Mouse (Mus musculus) c-Kit-positive CD71-negative TER-119-negative erythroid progenitor cells, embryonic 14.5 days (primary cell): Measurements from ENCODE around the gene Hist1h2ba.

Source experiments
- DNase-seq: peaks from one replicate; pipeline ENCODE4 v3.0.0-alpha.2; 2013; ENCODE audit warnings: low read depth

Gene Hist1h2ba

DNA sequence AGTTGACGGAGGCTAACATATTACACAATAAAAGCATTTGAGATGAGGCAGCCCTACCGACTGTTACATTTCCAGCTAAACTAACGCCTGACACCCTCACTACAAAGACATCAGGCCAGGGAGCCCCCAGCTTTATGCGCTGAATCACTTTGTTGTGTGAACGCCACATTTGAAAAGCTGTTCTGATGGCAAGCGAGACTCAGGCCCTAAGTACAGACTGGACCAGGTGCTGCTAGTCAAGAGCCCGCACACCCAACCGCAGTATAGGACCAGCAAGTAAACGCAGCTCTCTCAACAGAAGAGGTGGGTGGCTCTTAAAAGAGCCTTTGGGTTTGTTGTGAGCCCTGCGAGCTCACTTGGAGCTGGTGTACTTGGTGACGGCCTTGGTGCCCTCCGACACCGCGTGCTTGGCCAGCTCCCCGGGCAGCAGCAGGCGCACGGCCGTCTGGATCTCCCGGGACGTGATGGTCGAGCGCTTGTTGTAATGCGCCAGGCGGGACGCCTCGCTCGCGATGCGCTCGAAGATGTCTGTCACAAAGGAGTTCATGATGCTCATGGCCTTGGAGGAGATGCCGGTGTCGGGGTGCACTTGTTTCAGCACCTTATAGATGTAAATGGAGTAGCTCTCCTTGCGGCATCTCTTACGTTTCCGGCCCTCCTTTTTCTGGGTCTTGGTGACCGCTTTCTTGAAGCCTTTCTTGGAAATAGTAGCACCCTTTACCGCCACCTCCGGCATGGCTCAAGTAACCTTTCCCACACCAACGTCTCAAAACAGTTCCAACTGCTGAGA, at the start of gene Hist1h2ba:
Gene Hist1h2ba, minus strand, starts transcription at position 736 of the 790 bp plus-strand sequence.
- DNase-seq, result no peak

DNA sequence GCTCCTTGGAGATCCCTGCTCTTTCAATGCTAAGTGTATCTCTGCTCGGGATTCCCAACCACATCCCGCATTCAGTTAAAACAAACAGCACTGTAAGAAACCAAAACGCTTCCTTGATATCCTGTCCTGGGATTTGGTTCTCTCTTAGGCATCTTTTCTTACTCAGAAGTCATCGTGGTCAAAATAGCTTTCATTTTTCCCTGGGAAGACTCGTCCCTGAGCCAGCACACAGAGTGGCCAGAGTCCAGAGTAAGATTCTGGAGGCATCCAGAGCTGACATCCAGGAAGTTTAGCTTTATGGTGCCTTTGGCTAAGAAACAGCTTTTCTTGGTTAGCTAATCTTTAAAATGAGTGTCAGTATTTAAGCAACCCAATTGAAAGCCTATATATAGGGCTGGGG, 38.3 kb upstream of the Hist1h2ba start:
- no peak for DNase-seq

DNA sequence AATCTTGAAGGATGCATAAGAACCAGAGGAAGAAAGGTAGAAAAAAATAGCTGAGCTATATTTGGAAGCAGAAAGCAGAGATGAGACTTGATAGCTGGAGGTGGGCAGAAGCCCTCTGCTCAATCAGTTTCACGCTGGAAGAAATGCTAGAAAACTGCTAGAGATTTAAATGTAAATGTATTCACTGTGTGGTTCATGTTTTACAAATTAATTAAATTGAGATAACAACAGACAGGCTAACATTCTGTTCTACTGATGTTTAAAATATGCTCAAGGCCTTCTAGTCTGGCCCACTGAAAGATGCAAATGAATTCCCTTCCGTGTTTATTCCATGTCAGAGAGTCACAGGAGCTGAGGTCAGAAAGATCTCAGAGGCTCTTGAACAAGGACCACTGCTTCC, 37.9 kb upstream of the Hist1h2ba start:
- DNase-seq, result no peak

DNA sequence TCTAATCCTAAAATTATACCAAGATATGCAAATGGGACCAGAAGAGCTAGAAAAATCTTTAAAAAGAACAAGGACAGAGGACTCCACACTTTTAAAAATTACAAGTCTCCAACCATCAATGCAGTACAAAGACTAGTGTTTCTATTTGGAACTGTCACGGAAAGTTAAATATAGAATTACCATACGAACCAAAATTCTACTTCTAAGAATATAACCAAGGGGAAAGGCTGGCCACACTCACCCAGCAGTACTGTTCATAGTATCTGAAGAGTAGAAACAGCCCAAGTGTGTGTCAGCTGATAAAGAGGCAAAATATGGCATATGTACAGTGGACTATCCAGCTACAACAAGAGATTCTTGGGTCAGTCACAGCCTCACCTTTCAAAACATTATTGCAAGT, 31.0 kb upstream of the Hist1h2ba start:
- DNase-seq, result no peak

DNA sequence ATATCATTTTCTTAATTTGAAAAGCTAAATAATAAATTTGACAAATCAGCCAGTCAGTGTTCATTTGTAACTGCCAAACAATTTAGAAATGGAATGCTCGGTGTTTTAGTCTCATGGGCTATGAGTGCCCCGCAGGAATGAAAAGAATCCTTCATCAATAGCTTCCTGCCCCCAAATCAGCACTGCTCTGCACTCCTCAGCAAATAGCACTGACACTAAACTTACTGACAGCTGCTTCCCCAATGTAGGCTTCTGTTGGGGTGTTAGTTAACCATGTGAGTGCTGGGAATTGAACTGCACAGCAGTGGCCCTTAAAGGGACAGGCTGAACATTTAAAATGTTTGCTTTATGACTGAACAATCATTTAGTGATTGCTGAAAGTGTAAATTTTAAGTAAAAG, 25.8 kb upstream of the Hist1h2ba start:
- DNase-seq, result no peak

DNA sequence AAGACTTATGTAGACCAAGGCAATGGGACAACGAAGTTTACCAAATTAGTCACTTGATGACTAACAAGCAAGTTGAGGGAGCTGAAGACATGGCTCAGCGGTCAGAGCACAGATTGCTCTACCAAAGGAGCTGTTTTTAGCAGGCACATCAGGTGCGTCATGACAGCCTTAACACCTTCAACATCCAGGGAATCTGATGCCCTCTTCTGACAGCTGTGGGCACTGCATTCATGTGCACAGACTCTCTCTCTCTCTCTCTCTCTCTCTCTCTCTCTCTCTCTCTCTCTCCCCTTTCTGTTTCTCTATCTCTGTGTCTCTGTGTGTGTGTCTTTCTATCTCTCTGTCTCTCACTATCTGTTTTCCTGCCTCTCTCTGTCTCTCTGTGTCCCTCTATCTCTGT, 17.0 kb upstream of the Hist1h2ba start:
- DNase-seq, result peak; percentile 7

DNA sequence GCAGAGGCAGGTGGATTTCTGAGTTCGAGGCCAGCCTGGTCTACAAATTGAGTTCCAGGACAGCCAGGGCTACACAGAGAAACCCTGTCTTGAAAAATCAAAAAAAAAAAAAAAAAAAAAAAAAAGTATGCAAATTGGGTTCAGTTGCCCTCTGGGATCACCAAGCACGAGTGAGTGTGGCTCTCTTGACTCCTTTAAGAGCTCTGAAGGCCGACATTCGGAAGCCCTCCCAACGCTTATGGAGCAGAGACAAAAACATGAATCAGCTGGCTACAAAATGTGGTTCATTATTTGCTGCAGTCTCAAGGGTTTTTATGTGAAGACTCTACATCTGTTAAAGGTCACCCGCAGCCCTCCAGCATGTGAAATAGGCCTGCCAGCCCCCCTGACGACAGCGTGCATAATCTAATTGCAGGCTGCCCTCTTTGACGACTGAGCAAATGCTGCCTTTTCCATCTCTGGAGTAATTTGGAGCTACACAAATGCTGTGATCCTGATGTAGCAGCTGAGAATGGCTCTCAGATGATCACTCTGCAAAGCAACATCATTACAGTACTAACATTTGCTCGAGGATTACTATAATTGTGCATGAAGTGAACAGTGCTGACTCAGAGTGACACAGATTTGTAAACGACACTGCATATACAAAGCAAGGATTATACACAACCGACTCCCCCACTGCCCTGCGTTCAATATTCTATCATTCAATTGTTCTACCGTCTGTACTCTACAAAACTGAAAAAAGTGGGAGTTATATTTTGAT, 15.7 kb upstream of the Hist1h2ba start:
- DNase-seq, result no peak

DNA sequence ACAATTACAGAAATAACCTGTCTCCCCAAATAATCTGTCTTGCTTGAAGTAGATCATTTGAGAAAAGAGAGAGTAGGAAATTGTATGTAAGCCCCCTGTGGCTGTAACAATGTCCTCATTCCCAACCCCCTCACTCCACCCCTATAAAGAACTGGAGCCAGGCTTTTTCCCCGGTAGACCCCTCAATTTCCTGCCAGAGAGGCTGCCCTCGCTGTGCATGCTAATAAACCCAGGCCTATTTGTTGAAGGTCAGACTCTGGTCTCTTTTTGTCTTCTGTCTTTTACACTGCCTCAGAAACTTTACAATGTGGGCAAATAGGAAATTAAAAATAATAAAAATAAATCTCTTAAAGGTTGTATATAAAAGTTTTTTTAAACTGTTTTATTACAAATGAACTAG, 12.3 kb upstream of the Hist1h2ba start:
- DNase-seq, result no peak

DNA sequence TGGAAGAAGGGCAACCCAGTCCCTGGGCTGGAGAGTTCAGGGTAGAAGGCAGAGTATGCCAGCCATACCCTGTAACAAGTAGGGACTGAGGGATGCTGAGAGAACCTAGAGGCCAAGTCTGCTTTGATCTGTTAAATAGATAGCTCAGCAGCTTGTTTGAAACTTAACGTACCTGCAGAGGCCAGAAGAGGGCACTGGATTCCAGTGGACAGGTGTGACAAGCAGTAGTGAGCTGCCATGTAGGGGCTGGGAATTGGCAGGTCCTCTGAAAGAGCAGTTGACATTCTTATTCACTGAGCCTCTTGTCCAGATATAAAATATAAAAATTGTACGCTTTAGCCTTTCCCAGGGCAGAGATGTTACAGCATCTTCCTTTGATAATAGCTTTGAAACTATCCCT, 8.9 kb upstream of the Hist1h2ba start:
- no peak for DNase-seq

DNA sequence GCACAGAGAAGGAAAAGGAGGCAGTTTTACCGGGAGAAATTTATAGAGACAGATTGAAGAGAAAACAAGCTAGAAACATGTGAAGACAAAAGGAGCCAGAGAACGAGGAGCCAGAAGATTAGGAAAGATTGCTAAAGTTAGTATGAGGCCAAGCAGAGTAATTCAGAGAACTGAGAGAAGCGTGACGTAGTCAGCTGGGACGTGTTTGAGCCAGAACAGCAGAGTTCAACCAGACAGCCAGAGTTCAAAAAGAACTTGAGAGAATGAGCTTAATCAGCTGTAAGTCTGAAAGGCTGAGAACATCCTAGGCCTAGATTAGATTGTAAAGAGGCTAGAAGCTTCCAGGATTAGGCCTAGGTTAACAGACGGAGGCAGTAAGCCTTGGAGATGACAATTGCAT, 6.3 kb upstream of the Hist1h2ba start:
- DNase-seq, result no peak

DNA sequence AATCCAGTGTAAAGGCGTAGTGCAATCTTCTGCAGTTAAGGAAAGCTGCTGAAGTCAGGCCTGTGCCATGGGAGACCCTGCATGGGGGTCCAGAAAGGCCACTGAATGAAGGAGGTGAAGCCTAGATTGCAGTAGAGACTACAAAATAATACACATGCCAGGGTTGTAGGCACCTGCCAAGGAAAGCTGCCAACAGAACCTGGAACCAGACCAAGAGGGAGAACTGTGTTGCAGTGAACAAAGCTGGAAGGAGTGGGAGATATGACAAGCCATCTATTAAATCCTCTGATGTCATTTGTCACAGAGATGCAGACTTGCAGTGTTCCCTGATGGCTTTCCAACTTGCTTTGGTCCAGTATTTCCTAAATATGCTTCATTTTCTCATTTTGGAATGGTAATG, 4.7 kb upstream of the Hist1h2ba start:
- DNase-seq, result no peak

DNA sequence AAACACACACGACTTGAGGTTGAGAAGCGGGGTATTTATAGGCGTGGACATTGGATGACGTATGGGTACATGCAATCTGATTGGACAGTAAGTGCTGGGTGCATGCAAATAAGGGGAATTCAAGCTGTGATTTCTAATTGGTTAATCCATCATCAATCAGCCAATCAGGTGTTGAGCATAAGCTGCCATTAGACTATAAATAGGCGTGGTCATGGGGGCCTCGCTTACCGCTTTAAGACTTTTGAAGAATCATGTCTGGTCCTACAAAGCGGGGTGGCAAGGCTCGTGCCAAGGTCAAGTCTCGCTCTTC, 210 bp upstream of the Hist1h2ba start, which contains the start of gene Hist1h2aa:
Gene Hist1h2aa, plus strand, starts transcription at position 252 of the 310 bp plus-strand sequence.
- DNase-seq, result no peak

DNA sequence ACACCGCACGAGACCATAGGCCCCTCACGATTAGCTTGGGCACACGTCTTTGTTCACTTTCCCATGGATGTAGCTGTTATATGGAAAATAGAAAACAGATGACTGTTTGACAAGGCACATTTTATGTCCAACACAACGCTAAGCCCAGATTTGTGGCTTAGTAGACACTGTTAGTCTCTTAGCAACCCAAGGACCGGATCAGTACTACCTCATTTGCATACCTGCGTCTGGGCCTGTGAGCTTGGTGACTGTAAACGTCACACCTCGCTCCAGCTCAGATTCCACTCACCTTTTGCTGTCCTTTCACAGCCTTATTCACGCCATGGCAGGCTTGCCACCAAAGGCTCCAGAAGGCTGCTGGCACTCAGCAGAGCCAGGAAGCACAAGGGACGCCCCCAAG, 3.1 kb downstream of the Hist1h2ba start:
- DNase-seq, result no peak

DNA sequence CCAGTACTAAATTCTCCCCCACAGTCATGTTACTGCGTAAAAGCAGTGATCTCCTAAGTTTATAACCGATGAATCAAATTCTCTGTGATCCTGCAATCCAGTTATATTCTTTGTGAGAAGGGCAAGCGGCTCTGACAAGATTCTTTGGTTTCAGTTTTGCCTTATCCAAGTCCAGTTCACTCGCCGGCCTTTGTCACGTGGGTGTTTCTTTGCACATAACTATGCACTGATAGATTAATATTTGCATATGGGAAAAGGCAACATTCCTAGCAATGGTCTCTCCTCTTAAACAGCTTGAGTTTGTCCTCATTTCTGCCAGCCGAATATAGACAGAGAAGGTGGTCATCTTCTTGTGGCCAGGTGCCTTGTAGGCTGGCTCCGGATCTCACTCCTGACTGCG, 3.5 kb downstream of the Hist1h2ba start:
- DNase-seq, result no peak

DNA sequence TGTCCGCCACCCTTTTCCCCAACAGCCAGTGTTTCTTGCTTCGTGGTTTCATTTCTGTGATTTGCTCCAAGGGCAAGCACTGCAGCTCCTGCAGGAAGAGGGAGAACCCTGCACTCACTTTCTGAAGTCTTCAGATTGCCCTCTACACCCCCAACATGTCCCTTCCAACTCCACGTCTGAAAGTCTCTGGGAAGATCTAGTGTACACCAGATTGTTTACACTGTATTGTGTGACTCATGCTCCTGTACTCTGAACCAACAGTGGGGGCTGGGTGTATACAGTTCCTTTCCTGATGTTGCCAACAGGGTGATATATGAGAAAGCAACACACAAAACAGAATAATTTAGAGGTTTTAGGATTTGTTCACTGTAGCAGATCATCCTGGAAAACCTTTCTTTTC, 5.3 kb downstream of the Hist1h2ba start:
- no peak for DNase-seq

DNA sequence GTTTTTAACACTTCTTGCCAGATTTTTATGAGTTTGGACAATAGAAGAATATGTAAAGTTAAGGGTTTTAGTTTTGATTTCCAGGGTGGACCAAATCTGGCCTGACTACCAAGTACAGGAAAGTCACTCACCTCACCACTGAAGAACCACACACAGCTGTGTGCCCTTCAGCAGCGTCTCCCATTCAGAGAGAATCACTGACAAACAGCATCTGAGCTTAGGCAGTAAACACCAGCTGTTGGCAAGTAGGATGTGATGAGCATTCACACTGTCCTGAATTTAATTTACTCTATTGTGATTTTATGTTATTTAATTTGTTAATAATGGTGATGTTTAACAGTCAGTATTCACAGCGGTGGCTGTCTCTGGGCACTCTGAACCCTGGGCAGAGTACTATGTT, 8.2 kb downstream of the Hist1h2ba start:
- DNase-seq, result no peak

DNA sequence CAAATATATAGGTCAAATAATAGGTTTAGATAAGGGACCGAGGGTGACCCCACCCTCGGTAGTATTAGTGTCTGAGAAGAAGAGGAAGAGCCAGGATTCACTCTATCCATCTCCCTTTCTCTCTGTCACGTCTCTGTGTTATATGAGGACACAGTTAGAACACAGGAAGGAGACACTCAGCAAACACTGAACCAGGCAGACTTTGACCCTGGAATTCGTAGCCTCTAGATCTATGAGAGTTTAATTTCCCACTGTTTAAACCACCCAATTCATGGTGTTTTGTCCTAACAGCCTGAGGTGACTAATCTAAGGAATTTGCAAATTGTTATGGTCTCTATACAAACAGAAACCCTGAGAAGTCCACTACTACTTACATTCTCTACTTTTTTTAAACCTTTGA, 16.3 kb downstream of the Hist1h2ba start:
- no peak for DNase-seq

DNA sequence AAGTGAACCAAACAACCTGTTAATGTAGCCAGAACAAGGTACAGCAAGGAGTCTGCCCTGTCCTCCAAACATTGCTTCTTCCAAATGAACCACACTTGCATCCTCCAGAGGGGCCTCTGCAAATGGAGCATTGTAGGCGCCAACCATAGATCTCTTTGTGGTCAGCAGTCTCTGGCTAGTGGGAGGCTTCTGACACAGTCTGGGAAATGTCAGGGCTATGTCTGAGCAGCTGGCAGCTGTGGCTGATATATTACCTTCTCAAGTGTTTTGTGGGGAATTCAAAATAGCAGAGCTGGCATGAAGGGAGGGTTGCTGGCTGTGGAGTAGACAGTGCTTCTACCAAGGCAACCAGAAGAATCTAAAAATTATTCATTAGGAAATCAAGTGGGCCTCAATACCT, 17.8 kb downstream of the Hist1h2ba start:
- DNase-seq, result no peak

DNA sequence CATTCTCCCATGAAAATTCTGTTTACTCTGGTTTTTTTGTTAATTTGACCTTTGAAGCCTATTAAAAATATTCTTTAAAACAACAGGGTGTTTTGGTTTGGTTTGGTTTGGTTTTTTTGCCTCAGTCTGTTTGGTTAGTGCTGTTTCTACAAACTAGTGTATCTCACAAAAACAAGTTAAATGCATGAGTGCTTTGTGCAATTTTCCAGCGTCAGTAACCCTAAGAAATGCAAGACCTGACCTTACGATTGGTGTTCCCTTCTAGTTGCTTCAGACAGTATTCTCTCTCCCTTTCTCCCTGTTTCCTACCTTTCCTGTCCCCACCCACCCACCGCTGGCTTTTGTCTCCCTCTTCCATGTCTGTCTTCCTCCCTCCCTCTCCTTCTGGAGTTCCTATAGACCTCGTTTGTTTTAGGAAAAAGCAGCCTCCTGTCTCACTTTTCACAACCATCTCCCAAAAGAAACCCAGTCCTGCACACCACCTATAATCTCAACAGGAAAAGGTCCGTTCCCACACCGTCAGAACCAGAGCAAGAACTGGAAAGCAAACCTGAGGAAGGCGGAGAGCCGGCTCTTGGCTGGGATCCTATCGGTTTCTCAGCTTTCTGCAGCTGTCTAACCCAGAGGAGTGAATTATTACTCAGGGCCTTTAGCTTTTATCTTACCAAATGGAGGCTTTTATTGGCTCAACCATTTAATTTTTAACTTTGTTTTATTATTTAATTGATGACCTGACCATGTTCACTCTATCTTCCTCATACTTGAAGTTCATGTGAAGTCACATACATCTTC, 19.4 kb downstream of the Hist1h2ba start, which contains the start of gene Slc17a4:
Gene Slc17a4, minus strand, starts transcription at position 634 of the 792 bp plus-strand sequence.
- DNase-seq, result no peak

DNA sequence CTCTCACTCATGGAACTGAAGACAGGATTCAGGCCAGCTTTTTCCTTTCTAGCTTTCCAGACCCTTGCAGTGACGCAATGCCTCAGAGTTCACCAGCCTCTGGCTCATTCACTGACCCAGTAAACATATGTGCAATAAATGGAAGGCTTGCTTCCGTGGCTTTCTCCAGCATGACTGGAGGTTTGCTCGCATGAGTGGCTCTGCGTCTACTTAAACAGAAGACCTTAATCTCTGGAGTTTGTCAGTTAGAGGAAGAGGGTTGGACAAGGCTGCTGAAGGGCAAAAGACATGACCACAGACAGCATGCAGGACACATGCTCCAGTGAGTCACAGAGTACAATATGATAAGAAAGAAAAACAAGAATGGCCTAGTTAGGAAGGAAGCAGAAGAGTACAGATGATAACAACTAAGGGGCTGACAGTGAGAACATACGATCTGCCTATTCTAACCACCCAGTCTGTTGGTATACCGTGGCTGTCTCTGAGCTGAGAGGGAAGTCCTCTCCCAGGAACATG, 20.1 kb downstream of the Hist1h2ba start:
- DNase-seq, result peak; percentile 57

DNA sequence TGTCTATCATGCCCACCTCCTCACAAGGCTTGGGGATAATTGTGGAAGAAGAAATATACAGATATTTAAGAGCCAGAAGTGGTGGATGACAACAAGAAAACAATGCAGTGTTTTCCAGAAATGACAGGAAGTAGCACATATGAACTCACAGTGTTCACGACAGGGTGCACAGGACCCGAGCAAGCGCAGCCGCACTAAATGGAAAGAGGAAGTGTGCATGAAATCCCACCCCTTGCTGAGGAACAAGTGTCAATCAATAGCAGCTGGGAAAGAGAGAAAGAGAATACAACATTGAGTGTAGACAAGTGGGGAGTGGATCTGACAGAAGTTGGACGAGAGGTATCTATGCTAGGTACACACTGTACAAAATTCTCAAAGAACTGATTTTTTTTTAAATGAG, 22.6 kb downstream of the Hist1h2ba start:
- DNase-seq, result peak; percentile 38

DNA sequence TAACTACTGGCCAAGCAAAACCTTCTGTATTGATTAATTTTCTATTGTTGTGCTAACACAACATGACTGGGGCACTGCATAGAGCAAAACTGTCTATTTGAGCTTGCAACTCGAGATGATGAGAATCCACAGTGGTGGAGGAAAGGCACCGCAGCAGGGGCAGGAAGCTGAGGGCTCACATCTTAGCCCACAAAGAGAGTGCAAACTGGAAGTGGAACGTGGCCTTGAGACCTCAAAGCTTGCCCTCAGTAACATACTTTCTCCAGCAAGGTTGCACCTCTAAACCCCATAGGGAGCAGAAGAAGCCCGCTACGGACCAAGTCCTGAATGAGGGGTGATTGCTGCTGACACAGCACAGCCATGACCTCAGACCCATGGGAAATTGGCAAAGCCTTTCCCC, 23.8 kb downstream of the Hist1h2ba start:
- DNase-seq, result no peak

DNA sequence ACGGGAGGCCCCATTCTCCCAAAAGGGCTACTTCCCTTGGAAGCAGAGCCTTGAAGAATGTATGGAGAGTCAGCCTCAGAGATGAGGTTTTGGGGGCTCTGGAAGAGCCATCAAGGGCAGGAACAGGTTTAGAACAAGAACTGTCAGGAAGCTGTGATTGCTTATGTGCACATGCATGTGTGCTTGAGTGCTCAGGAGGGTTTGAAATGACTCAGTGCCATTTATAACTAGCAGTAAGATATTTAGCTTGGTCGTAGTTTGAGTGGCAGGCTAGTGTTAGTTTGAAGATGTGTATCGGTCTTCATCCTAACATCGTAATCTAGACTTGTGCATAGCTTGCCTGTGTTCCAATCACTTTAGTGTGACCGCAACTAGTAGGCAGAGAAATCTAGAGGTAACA, 27.1 kb downstream of the Hist1h2ba start:
- DNase-seq, result no peak
